Mouse (Mus musculus): ENCODE measurements at regions not wholly inside any gene's neighbourhood (a gene's known extent, or its start where the extent isn't known, plus 50 kb on each side); places are given as distances from the start of the nearest gene placed in this dataset.
A peak's percentile ranks its signal among the peaks of the same experiment; 100 is the strongest.

- no peak for ATAC-seq (ENCODE audit: poor library complexity, severe bottlenecking)
Measured at GRCm38 (mm10) chr3:149819081-149819480, 828.7 kb upstream of the Adgrl2 start.

- no peak for ATAC-seq (ENCODE audit: poor library complexity, severe bottlenecking)
Measured at GRCm38 (mm10) chr3:149811036-149811435, 820.7 kb upstream of the Adgrl2 start.

DNA sequence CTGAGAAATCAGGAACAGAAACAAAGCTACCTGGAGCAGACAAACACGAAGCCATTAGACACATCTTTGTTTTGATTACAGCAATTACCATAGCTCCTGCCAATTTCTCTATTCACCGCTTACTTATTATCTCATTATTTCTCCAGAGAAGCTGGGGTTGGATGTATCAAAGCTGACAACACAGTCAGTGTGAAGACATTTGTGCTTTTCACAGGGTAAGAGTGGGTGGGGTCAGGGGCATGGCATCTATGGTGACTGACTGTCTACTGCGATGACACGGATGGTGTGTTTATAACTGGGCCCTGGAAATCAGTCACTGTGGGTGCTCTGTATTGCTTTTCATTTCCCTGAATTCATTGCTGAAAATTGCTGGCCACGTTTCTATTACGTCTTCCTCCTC is 815.0 kb upstream of the Adgrl2 start:
- ATAC-seq (ENCODE audit: poor library complexity, severe bottlenecking): no peak

- peak; percentile 82 for ATAC-seq (ENCODE audit: poor library complexity, severe bottlenecking)
Measured at GRCm38 (mm10) chr3:149796123-149796522, 805.8 kb upstream of the Adgrl2 start.

DNA sequence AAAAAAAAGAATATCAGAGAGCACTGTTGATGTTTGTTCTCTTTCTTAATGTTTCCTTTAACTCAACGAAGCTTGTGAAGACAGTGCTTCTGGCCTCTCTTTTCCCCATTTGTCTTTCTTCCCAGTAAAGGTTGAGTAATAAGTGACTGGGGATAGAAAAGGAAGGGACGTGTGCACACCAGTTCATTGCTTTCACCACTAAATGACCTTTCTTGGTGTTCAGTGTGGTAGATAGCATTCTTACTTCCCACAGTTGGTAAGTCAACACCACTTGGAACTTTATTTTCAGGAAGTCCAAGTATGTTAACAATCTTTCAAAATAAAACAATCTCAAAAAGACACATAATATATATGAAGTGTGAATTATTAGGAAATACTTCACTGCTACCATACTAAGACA is 801.2 kb upstream of the Adgrl2 start:
- no peak for ATAC-seq (ENCODE audit: poor library complexity, severe bottlenecking)

- ATAC-seq (ENCODE audit: poor library complexity, severe bottlenecking): no peak
Measured at GRCm38 (mm10) chr3:149786096-149786495, 795.7 kb upstream of the Adgrl2 start.

- ATAC-seq (ENCODE audit: poor library complexity, severe bottlenecking): no peak
Measured at GRCm38 (mm10) chr3:149783903-149784608, 793.7 kb upstream of the Adgrl2 start.

- ATAC-seq (ENCODE audit: poor library complexity, severe bottlenecking): no peak
Measured at GRCm38 (mm10) chr3:149767847-149768421, 777.6 kb upstream of the Adgrl2 start.

- ATAC-seq (ENCODE audit: poor library complexity, severe bottlenecking): no peak
Measured at GRCm38 (mm10) chr3:149761245-149761644, 770.9 kb upstream of the Adgrl2 start.

- ATAC-seq (ENCODE audit: poor library complexity, severe bottlenecking): no peak
Measured at GRCm38 (mm10) chr3:149757910-149758592, 767.7 kb upstream of the Adgrl2 start.

DNA sequence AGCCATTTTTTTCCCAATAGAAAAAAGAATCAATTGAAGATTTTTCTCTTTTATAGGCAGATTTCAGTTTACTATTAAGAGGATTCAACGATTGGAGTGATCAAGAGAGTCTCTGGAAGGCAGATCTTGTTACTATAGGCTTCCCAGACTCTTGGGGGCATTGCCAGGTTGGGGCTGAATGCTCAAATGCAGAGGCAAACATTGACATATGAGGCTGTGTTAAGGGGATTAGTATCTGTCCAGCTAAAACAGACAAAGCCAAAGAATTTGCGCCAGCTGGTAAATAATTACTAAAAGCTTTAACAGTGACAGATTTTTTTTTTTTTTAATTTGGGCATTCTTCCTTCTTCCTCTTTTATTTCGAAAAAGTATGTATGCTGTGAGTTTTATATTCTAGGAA is 745.7 kb upstream of the Adgrl2 start:
- no peak for ATAC-seq (ENCODE audit: poor library complexity, severe bottlenecking)

- ATAC-seq (ENCODE audit: poor library complexity, severe bottlenecking): no peak
Measured at GRCm38 (mm10) chr3:149726212-149726611, 735.9 kb upstream of the Adgrl2 start.

DNA sequence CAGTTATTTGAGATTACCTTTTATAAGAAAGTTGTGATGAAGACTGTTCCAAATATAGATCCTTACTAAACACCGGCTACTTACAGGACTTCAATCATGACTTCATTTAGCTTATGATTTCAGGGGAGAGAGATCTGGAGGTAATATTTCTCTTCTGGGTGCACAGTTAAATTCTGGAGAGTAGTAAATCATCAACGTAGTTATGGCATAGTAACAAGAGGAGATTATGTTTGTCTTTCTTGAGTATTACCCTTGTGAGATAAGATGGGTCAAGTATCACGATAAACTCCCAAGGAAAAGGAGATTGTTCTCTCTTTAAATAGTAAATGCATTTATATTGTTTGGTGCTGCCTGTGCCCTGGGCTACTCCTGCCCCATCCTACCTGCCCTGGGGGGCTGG is 734.5 kb upstream of the Adgrl2 start:
- ATAC-seq (ENCODE audit: poor library complexity, severe bottlenecking): no peak

- ATAC-seq (ENCODE audit: poor library complexity, severe bottlenecking): no peak
Measured at GRCm38 (mm10) chr3:149721832-149722231, 731.5 kb upstream of the Adgrl2 start.

- ATAC-seq (ENCODE audit: poor library complexity, severe bottlenecking): no peak
Measured at GRCm38 (mm10) chr3:149720306-149720705, 730.0 kb upstream of the Adgrl2 start.

GRCm38 (mm10) chr3:149705724-149706123 is 715.4 kb upstream of the Adgrl2 start:
- no peak for ATAC-seq (ENCODE audit: poor library complexity, severe bottlenecking)

- ATAC-seq (ENCODE audit: poor library complexity, severe bottlenecking): no peak
Measured at GRCm38 (mm10) chr3:149705322-149705721, 715.0 kb upstream of the Adgrl2 start.

GRCm38 (mm10) chr3:149704478-149704877 is 714.1 kb upstream of the Adgrl2 start:
- ATAC-seq (ENCODE audit: poor library complexity, severe bottlenecking): no peak

GRCm38 (mm10) chr3:149683561-149683960 is 693.2 kb upstream of the Adgrl2 start:
- no peak for ATAC-seq (ENCODE audit: poor library complexity, severe bottlenecking)

- no peak for ATAC-seq (ENCODE audit: poor library complexity, severe bottlenecking)
Measured at GRCm38 (mm10) chr3:149682246-149682645, 691.9 kb upstream of the Adgrl2 start.

- no peak for ATAC-seq (ENCODE audit: poor library complexity, severe bottlenecking)
Measured at GRCm38 (mm10) chr3:149673926-149674325, 683.6 kb upstream of the Adgrl2 start.

GRCm38 (mm10) chr3:149664624-149665023 is 674.3 kb upstream of the Adgrl2 start:
- ATAC-seq (ENCODE audit: poor library complexity, severe bottlenecking): no peak

All from megakaryocyte, adult 5-6 weeks (primary cell).